Mouse (Mus musculus): ENCODE results near the gene Nin. TPM values are rescaled to one million over a fixed set of nuclear protein-coding genes. Genes with fewer than 3 reads are reported as not detected.
A peak's percentile ranks its signal among the peaks of the same experiment; 100 is the strongest.
"Not testable (repeated sequence)": the region's sequence is repeated elsewhere in the genome, so short reads cannot be mapped to it uniquely, and the experiment has no call there.

Nin gene
- 30.8 and 42.1 TPM in 2 replicates for total RNA-seq (2021)
- long read RNA-seq, partial matches to known transcripts = 3 of 6 reads
- long read RNA-seq, other reads (novel, unspliced or antisense) = 3 of 6 reads

DNA sequence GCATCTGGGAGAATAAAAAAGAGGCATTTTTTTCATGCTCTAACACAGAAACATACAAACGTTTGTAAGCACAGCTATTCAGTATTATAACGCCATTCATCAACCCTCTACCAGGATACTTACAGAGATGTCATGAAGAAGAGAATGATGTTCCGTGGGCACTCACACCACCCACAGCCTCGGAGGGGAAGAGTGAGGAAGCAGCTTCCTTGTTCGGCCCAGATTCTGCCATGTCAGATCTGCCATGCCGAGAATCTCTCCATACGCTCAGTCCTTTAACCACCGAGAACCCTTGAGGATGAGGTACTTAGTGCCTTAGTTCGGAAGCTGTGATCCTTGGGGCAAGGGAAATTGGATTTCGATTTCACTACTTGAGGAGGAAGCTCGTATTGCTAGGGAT is at the start of gene Nin:
Gene Nin (minus strand): TSS at position 367 of the 400 bp plus-strand sequence.
- no peak for DNase-seq

DNA sequence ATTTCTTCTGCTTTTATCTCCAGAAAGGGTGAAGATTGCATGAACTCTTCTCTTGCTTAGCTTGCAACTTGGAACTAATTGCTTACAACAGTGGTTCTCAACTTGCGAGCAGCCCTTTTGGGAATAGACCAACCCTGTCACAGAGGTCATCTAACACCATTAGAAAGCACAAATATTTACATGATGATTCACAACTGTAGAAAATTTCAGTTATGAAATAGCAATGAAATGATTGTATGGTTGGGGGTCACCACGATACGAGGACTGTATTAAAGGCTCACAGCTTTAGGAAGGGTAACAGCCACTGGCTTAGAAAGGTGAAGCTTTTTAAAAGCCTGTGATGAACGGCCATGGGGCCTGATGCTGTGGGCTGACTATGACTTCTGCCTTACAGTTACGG is 47.5 kb upstream of the Nin start:
- DNase-seq = no peak

DNA sequence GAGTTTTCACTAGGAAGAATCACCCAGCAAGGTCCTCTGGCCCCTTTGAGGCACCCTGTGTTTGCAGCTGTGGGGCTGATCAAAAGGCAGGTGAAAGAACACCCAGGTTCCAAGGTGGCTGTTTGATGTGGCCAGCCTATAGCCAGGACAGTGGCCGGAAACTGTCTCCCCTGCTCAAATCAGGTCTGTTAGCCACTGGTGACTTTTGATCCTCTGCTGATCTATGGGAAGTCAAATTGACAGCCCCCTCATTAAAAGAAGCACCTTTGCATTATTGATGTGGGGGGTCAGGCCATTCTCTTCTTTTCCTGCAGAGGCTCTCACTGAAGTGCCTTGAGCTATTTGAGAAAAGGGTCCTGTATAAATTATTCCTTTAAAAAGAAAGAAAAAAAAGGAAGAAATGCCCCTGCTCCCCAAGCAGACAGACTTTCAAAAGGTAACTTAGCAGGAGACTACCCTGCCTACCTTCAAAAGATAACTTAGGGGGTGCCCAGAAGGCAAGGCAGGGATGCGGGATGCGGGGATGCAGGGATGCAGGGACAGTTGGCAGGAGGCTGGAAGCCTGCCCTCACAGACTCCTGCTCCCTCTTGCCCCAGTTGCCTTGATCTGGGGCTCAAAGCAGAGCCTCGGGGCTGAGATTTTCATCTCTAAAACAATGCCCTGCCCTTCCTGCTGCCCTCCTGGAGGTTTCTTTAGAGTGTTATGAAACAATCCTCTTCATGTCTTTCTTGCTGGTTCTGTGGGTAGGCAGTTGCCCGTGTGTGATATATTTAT is 44.0 kb upstream of the Nin start:
- DNase-seq = no peak

DNA sequence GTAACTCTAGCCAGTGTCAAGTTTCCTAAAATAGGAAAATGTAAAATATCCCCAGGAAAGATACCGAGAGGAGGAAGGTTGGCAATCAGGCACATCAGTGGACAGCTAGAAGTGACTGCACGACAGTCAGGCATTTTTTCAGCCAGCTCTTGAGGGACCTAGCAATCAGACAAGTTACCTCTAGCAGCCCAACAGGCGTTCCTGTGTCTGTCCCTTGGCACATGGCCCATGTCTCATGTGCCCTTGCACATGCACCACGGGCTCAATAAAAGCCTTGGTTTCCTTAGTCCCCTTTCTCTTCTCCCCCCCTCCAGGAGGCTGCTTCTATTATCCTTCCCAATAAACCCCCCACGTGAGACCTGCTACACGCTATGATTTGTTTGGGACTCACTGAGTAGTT is 42.7 kb upstream of the Nin start:
- DNase-seq = no peak

DNA sequence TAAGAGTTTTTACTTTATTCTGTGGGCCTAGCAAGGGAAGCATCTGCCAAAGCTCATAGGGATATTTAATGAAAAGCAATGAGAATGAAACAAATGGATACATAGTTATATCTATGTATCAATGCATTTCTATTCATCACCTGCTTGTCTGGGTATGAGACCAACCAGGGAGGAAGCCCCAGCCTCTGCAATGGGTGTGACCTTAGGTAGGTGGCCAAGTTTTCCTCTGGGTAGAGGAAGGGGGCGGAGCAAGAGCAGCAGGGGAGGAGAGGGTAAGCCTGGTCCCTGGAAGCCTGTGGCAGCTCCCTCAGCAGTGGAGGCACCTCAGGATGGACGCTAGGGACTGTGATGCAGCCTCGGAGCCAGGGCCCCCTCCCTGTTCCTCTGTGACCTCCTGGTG is 40.3 kb upstream of the Nin start, which contains the start of gene Abhd12b:
Gene Abhd12b (plus strand): TSS at position 301 of the 400 bp plus-strand sequence.
- no peak for DNase-seq

DNA sequence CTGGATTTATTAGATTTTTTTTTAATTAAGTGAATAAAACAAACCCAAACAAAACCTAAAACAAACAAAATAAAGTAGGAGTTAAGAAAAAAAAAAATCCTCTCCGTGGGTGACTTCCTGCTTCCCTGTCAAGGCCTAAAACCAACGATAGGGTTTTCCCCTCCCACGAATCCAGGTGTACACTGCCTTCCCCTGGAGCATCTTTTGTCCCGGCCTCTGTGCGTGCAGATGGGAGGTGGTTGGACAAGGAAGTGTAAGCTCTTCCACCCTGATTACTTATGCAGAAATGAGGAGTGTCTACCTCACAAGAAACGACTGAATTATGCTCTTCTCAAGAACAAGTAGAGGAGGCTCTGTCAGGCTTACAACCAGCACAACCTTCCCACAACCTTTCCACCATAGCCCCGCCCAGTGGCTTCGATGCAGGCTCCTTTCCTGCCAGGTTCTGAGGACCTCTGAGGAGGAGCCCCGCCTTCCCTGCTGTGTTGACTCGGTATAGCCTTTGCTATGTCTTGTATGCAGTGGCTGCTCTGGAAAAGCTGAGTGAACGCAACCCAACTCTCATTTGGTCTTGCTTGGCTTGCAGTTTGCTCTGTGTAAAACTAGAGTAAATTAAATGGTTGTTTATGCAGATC is 35.2 kb upstream of the Nin start:
- DNase-seq = no peak

DNA sequence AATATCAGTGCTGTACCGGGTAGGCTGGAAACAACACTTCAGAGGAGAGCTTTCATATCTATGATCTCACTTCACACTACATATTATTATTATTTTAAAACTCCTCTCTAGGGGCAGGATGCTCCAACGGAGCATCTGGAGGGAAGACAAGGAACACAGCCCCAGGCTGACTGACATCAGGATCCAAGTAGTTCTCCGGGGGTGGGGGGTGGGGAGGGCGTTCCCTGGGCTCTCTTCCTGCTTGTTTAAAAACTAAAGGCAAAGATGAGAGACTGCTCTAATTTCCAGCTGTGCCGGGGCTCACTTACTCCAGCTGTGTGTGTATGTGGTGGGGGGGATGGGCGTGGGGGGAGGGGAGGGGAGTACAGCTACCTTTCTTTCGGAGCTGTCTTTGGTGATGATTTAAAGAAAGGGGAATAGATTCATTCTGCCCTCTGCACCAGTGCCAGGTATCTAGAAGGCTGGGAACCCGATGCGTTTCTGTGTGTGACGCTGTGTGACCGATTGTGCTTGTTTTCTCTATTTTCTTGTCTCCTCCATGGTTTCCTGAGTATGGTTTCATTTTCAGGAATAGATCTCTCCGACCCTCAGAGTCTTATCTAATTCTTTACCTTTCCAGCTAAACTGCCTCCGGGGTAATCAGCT is 34.6 kb upstream of the Nin start:
- no peak for DNase-seq

DNA sequence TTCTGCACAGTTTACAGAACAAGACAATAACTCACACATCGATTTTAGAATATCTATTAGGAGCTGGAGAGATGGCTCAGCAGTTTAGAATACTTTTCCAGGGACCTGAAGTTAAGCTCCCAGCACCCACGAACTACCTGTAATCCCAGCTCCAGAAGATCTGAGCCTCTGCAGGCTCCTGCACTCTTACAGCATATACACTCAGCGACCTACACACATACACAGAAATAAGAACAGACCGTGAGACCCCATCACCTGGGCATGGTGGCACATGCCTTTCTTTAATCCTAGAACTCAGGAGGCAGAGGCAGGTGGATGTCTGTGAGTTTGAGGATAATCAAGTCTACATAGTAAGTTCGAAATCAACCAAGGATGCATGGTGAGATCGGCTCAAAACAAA is 32.1 kb upstream of the Nin start:
- DNase-seq = no peak

DNA sequence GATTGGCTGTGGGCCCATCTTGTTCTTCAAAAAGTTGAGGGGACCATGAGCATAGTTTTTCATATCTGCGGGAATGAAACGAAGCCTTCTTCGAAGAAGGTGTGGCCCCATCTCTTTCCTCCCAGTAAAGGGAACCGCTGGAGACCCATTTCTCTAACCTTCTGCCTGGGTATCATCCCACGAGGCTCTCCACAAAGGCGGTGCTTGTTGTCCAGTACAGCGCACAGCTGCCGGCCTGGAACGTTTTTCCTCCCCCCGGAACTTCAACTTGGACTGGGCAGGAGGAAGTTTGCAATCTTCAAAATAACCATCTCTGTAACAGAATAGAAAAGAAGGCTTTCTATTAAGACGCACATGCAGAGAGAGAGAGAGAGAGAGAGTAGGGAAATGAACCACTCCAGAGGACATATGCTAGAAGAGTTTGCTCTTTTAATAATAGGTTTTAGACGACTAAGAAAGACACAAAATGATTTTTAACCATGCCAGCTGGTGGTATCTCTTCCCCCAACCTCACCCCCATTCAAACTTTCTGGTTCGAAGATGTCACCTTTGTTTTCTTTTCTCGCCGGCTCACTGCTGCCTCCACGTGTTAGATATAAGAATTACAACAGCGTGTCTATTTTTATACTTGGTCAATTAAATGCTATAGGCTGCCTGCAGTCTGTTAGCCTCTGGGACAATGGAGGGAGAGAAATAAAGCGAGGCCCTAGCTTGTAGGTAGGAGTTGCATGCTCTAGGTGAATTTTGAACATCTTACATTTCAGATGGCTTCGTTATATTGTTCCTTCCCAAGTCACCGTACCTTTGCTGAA is 31.3 kb upstream of the Nin start:
- DNase-seq = peak; percentile 20

DNA sequence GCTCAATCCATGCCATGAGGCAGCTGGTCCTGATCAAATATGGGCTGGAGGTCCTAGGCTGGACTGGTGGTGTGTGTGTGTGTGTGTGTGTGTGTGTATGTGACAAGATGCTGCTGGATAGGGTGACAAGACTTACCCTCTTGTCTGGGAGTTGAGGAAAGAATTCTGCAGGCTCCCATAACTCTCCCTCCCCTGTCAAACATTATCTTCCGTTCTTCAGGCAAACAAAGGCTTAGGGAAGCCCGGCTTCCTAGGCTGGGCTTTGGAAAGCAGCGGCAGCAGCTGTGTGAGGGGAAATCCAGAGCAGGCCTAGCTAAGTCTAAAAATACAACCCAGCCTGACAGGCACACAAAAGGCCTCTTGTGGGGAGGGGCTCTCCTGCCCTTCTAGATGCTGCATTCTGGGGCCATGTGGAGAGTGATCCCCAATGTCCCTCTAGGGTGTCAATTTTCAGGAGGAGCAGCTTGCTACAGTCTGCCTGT is 30.6 kb upstream of the Nin start:
- not testable (repeated sequence) for DNase-seq

DNA sequence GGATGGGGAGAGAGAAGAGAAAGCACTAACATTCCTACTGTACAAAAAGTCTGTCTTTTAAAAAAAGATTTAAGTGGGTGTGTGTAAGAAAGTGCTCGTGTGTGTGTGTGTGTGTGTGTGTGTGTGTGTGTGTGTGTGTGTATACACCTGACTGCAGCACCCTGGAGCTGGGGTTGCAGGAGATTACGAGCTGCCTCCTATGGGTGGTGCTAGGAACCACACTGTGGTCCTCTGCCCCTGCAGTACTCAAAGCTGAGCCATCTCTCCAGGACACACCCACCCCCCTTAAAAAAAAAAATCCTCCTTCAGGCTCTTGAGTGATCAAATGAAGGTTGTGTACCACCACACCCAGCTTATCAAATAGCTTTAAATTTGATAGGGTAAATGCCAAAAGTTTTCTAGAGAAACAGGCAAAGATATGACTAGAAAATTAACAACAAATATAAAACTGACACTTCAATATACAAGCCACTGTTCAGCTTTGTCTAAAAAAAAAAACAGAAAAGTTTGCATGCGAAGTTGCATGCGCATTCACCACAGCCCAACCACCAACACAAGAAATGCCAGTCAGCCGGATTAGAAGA is 27.6 kb upstream of the Nin start:
- no peak for DNase-seq

DNA sequence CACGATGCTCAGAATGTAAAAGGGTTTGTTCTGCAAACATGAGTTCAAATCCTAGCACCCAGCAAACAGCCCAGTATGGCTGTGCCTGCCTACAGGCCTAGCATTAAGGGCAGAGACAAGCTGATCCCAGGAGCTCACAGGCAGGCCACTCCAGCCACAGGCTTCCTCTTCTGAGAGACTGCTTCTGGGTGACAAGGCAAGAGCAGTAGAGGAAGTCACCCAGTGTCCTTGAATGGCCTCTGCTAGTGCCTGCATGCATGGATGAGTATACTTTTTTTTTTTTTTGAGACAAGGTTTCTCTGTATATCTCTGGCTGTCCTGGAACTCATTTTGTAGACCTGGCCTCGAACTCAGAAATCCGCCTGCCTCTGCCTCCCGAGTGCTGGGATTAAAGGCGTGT is 27.0 kb upstream of the Nin start:
- DNase-seq = no peak

DNA sequence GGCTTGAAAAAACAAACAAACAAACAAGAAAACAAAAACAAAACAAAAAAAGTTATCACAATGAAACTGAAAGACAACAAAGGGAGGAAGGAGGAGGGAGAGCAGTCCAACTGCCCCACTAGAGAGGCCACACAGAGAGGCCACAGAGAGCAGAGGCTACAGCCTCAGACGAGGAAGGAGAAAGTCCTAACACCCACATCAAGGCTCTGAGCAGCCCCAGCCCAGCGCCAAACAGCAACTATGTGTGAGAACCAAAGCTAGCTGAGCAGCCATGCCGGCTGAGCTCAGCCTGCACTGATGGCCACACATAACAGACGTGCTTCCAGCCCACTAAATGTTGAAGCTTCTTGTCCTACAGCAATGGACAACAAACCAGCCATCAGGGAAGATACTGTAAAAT is 26.4 kb upstream of the Nin start:
- DNase-seq = no peak

DNA sequence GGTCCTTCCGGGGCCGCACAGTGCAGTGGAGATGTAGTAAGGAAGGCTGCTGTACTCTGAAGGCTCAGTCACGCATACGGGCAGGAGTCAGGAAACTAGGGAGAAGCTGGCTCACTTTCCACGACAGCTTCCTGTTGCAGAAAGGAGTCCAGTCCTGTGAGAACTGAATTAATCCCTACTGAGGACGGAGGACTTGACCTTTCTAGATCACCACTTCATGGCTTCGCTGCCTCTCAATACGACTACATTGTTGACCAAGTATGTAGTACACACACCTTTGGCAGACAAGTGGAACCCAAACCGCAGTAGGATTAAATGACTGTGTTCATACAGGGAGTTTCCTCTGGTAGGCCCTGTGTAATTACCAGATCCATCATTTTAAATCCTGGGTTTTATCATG is 24.1 kb upstream of the Nin start:
- no peak for DNase-seq

DNA sequence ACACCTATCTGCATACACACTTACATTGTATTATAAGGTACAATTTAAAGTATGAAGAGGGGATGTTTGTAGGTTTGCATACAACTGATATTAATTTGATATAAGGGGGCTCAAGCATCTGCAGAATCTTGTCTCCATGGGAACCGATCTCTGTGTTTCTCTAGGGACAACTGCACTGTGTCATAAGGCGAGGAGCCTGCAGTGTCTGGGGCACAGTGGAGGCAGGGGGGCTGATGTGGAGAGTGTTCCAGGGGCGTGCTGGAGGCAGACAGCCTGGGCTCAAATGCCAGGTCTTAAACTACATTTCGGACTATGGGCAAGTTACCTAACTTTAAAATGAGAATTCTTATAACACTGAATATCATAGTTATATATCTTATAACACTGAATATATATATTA is 23.6 kb upstream of the Nin start:
- no peak for DNase-seq

DNA sequence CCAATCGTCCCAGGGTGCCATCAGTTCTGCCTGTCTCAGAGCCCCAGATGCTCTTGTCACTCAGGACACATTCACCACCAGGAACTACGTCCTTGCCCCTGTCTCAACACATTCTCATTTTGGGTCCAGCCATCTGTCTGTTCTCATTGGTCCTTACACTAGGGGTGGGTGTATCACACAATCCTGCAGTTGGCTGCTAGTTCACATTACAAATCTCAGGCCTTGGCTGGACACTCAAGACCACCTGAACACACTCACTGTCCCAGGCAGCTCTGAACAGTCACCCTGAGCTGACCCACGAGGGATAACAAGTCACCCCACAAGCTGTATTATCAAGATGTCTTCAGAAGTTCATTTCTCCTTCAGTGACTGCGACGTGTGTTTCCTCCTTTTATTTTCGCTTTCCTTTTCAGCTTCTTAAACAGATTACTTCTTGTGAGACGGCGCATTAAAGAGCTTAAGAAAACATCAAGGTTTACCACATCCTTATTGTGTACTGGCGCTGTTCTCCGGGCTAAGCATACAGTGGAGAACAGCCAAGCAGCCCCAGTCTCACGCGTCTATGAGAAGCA is 22.8 kb upstream of the Nin start:
- no peak for DNase-seq

DNA sequence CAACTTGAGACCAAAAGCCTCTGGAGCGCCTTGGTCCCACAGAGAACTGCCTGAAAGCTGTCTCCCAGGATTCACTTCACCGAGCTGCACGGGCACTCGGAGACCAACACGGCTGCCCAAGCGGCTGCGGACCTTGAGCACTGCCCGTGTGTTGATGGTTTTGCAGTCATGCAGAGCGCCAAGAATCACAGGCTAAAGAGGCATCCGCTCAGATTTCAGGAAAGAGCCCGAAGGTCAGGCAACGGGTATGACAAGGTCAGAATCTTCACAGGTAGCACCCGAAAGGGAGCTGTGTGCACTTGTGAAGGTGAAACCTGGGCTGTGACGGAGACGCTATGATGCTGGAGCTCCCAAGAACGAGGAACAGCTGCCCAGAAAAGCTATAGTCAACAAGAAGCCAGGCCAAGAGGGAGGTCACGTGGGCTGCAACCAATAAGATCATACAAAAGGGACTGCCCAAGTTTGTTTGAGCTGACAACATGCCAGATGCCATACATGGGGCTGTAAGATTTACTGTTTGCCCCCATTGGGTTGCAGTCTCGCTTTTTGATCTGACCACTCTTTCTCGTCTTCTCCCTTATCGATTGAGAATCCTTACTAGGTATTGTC is 21.2 kb upstream of the Nin start:
- DNase-seq = no peak

DNA sequence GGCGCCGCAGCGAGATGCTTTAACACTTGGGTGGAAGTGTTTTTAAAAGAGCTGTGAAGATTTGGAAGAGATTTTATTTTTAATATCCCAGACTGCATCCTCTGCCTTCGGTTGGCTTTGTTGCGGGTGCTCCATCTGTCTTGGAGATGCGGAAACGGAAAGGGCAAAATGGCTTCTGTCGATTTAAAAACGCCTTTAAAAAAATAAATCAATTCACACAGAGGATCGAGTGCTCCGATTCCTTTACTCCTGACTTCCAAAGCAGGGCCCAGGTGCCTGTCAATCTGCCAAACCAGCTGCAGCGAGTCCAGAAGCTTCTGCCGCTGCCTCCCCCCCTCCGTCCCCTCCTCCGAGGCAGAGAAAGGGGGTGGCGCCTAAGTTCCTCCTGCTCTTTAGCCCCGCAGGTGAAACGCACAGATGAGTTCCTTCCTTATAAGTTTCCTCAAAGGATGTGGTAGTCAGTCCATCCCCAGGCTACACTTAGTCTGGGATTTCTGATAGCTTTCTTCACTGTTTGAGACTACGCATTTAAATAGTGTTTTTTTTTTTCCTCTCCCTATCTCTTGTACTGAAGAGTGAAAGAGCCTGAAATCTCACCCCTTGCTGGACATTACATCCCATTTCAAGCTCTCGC is 17.6 kb upstream of the Nin start:
- DNase-seq = no peak

DNA sequence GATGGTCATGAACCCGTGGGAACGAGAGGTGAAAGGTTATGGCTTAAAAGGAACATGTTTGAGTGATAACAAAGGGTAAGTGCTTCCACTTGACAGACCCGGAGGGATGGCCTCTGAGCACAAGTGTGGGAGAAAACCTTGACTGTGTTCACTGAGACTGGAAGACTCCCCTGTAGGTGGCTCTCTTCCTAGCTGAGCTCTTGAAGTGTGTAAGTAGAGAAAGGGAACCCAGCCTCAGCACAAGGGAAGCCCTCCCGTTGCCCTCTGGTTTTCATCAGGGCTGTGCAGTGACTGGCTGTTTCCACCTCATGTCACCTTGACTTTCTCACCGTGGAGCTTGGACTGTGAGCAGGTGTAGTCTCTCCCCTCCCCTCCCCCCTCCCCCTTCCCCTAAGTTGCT is 15.6 kb upstream of the Nin start:
- no peak for DNase-seq

DNA sequence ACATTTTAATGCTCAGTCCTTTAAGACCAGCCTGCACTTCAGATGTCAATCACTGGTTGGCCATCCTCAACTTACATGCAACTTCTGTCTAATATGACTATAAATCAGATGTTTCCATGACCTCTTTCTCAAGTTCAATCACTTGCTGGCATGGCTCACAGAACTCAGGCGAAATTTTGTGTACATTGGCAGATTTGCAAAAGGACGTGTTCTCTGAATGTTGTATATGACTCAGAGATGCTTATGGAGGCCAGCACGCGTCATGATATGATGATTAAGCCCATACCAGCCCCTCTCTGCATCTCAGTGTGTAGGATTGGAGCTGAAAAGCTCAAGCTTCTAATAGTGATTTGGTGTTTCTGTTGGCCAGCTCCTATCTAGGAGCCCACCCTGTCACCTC is 13.1 kb upstream of the Nin start:
- DNase-seq = no peak

DNA sequence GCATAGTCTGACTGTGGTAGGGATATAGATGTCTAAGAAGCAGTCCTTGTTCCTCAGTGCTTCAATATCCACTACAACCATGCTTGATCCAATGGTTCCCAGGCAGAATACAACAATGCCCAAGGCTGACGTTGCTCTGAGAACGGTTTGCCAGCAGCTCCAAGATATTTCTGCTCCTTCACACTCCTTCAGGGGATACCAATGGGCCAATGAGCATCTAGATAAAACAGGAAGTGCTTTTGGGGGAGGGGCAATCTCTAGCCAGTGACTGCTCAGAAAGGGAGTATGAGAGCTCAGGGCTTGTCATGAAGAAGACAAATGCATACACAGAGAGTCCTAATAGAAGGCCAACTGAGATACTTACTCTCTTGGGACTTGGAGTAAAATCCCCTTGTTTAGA is 6.0 kb upstream of the Nin start:
- DNase-seq = no peak

All from adrenal gland, postnatal 25 days (tissue).